Mouse (Mus musculus) thymus, postnatal 25 days (tissue): ENCODE data around the gene Gm11627.
A peak's percentile ranks its signal among the peaks of the same experiment; 100 is the strongest.
"Not testable (repeated sequence)": the region's sequence is repeated elsewhere in the genome, so short reads cannot be mapped to it uniquely, and the experiment has no call there.

Experiments used
- DNase-seq: peaks from one replicate; pipeline ENCODE4 v3.0.0; 2022

Gm11627 gene

GRCm38 (mm10) chr11:102602816-102603495 is 23.7 kb upstream of the Gm11627 start:
- no peak for DNase-seq

DNA sequence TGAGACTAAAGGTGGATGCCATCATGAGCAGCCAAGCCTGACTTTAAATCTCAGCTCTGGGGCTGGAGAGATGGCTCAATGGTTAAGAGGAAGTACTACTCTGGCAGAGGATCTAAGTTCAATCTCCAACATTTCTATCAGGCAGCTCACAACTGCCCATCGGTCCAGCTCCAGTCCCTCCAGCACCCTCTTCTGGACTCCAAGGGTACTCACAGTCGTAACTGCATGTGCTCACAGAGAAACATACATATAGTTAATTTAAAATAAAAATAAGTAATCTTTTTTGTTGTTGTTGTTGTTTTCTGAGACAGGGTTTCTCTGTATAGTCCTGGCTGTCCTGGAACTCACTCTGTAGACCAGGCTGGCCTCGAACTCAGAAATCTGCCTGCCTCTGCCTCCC is 20.7 kb upstream of the Gm11627 start:
- no peak for DNase-seq

GRCm38 (mm10) chr11:102595341-102595820 is 16.1 kb upstream of the Gm11627 start:
- no peak for DNase-seq

DNA sequence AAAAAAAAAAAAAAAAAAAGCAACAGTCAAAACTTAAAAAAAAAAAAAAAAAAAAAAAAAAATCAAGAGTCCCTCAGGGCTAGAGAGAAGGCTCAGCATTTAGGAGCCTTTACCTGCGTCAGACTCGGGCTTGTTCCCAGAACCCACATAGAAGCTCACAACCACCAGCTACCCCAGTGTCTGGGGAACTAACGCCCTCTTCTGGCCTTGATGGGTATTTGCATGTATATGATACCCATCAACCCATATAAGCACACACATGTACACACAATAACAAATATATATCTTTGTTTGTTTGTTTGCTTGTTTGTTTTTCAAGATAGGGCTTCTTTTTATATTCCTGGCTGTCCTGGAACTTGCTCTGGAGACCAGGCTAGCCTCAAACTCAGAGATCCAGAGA is 8.3 kb upstream of the Gm11627 start:
- DNase-seq: no peak

GRCm38 (mm10) chr11:102586445-102587130 is 7.3 kb upstream of the Gm11627 start:
- DNase-seq: no peak

DNA sequence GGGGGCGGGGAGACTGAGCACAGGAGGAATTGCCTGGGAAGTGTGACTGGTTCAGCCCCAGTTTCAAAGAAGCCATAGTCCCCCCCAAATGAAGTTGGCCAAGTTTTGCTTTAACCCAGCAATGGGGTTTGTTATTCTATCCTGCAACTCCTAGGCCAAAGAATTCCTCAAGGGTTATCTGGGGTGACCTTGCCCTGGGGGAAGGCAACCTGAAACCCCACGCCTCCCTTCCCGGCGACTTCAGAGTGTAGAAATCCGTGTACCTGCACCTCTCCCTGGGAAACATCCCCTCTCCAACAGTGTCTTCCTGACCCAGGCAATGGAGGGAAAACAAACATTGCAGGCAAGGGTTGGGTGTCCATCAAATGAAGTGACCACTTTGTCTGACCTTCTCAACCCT is 3.5 kb upstream of the Gm11627 start:
- no peak for DNase-seq

- no peak for DNase-seq
Measured at GRCm38 (mm10) chr11:102582016-102582610, 2.9 kb upstream of the Gm11627 start.

- no peak for DNase-seq
Measured at GRCm38 (mm10) chr11:102581281-102582015, 2.2 kb upstream of the Gm11627 start.

DNA sequence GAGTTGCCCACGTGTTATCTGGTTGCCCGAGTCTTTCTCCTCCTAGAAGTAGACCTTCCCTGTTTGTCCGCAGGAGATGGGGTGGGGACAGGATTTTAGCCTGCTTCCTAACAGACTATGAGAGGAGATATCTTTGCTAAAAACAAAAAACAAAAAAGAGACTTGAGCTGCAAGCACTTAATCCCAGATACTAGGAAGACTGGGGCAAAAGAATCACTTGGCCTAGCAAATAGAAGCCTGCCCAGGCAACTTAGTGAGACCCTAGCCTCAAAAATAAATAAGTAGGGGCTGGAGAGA is 721 bp upstream of the Gm11627 start:
- DNase-seq: no peak

GRCm38 (mm10) chr11:102578341-102579118 is 731 bp downstream of the Gm11627 start:
- peak; percentile 75 for DNase-seq

- no peak for DNase-seq
Measured at GRCm38 (mm10) chr11:102576050-102576754, 3.1 kb downstream of the Gm11627 start.

GRCm38 (mm10) chr11:102575034-102575433 is 4.2 kb downstream of the Gm11627 start:
- DNase-seq: no peak

DNA sequence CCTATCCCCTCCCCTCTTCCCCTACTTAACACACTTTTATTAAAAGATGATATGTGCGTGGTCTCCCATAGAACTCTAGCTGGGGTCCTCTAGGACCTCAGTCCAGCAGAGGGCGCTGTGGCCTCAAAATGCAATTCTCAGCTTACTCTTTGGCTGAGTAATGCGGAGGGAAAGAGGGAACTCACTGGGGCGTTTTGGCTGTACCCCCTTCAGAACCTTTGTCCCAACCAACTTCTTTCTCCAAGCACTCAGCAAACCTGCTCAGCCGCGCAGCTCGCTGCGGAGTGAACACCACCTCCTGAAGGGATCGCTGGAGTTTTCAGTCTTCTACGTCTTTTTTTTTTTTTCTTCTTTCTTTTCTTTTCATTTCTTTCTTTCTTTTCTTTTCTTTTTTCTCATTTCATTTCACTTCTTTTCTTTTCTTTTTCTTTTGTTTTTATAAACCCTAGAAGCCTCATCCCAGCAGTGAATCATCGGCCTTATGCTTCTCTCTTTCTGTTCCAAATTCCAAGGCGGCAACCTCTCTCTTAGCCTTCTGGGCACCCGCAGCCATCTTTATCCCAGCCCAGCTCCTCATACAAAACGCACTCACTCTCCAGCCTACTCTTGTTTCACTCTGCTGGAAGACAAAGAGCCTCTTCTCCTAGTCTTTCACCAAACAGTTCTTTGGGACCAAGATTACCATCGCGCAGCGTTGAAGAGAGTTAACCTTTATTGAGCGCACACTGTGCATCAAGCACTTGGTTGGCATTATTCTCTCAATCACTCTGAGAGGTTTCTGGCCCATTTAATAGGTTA is 6.2 kb downstream of the Gm11627 start:
- DNase-seq: peak; percentile 77

GRCm38 (mm10) chr11:102568756-102569377 is 10.4 kb downstream of the Gm11627 start:
- DNase-seq: no peak

GRCm38 (mm10) chr11:102568191-102568590 is 11.1 kb downstream of the Gm11627 start:
- no peak for DNase-seq

- no peak for DNase-seq
Measured at GRCm38 (mm10) chr11:102567723-102568122, 11.5 kb downstream of the Gm11627 start.

DNA sequence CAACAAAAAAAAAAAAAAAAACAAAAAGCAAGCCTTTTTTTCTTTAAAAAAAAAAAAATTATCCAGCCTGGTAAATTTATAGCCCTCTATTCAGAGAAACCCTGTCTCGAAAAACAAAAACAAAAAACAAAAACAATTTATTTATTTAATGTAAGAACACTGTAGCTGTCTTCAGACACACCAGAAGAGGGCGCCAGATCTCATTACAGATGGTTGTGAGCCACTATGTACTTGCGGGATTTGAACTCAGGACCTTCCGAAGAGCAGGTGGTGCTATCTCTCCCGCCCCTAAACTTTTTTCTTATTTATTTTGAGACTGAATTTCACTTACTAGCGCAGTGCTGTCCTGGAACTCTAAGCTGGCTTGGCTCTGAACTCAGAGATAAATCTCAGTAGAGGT is 12.1 kb downstream of the Gm11627 start:
- no peak for DNase-seq

DNA sequence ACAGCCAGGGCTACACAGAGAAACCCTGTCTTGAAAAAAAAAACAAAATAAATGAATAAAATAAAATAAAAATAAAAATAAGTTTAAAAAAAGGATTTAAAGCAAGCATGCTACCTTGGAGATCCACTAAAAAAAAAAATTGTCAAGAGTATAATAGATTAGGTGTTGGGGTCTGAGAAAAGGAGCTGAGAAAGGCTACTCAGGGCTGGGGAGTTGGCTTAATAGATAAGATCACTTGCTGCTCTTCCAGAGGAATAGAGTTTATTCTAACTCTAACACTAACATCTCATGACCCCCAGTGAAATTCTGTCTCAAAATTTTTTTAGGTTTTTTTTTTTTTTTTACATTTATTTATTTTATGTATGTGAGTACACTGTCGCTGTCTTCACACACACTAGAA is 13.0 kb downstream of the Gm11627 start:
- no peak for DNase-seq

GRCm38 (mm10) chr11:102565741-102566140 is 13.5 kb downstream of the Gm11627 start:
- no peak for DNase-seq

DNA sequence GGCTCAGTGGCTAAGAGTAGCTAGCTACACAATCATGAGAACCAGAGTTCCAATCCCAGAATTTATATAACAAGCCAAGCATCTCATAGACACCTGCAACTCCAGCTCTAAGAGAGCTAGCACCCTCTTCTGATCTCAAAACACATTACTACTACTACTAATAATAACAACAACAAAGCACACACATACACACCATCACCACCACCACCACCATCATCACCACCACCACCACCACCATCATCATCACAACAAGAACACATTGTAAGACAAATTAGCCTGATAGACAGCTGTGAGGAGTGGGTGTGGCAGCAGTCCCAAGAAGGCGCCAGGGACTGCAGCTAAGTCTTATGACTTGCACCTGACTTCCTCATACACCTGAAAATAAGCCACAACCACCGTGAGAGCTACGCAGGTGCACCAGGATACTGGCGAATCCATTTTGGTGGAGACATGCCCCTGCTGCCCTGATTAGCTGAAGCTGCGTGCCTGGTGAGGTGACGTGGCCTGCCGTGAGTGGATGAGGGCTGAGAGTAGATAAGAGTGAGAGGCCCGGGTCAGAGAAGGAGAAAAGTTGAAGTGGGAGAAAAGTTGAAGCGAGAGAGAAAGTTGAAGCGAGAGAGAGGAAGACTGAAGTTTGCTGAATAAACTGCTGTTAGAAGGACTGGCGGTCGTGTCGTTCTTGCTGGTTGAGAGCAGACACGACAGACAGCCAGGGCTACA is 14.1 kb downstream of the Gm11627 start:
- not testable (repeated sequence) for DNase-seq
